Mouse (Mus musculus) R1 (cell line): ENCODE data around the gene Pip4k2b.
A peak's percentile ranks its signal among the peaks of the same experiment; 100 is the strongest.
"Not testable (repeated sequence)": the region's sequence is repeated elsewhere in the genome, so short reads cannot be mapped to it uniquely, and the experiment has no call there.

Experiments used
- DNase-seq: peaks from one replicate; pipeline ENCODE4 v3.0.0-alpha.2; 2018; ENCODE audit warnings: low read depth, low spot score

Pip4k2b gene

DNA sequence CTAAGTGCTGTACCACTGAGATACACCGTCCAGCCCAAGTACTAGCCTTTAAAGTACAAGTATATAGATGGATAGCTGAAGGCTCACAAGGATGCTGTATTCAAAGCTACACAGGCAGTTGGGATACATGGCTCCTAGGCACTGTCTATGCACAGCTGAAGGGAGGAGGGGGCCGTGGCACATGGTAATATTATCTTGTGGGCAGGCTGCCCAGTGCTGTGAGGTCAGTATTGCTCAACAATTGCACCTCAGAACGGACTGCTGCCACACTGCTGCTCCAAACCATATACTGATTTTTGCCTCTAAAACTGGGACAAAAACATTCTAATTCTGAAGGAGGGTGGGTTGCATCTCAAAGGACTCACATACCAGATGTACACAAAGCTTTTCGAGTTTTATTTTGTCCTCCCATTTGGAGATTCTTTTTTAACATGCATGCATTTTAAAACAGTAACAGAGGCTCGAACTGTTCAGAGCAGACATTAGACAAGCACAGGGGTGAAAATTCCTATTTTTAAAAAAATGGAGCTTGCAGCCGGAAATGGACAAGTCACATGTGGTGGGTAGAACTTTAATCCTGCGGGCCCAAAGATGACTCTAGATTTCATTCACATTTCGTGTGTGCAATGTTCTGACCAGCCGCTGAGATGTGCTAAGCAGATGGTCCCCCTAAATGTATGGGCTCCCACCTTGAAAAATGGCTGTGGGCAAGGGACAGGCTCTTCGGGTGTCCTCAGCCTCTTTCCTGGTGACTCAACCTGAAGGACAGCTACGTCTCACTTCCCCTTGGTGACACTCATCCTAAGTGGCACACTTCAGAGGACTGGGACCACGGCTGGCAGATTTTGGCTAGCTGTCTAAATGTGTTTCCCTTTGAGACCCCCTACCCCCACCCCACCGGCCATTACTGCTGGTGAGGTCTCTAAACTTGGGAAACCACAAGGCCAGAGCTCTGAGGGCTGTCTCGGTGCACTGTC, 29.4 kb downstream of the Pip4k2b start:
- DNase-seq, result no peak

DNA sequence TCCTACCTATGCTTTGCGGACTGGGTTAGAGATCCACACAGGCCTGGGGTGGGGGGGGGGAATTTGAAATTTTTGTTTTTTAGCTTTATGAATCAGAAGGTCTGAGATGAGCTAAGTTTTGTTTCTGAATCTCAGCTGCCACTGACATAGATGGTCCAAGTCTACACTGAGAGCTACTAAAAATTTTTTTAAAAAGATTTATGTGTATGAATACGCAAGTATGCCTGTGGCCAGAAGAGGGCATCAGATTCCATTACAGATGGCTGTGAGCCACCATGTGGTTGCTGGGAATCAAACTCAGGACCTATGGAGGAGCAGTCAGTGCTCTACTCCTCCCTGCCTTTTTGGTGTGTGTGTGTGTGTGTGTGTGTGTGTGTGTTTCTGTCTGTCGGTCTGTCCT, 30.1 kb downstream of the Pip4k2b start:
- peak; percentile 60 for DNase-seq

DNA sequence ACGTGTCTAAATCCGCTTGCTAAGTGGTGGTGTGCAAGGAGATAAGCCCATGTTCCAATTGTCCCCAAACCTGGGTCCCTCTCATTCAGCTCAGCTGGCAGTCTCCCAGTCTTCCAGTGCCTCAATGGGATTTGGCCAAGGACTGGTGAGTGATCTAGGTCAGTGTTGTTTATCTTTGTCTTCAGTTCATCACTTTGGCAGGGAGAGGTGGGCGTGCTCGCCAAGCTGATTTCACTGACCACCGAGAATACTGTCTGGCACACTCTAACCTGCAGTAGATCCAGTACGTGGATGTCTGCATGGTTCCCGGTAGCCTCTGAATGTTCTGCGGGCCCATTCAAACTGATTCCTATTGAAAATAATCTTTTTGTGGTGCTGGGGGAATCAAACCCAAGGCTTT, 30.6 kb downstream of the Pip4k2b start:
- DNase-seq, result no peak

DNA sequence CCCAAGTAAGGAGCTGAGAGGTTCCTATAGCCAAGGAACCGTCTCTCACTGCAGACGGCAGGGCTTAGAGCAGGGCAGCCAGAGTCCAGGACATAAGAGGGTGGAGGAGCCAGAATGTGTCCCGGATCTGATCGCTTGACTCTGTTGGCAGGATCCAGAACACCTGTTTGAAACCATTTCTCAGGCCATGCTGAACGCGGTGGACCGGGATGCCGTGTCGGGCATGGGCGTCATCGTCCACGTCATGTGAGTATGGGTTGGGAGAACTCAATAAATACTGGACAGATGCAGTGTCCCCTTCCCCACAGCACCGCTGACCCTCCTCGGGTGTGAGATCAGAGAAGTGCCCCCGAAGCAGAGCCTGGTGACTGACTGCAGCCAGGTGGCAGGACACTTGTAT, 32.2 kb downstream of the Pip4k2b start:
- DNase-seq, result no peak

DNA sequence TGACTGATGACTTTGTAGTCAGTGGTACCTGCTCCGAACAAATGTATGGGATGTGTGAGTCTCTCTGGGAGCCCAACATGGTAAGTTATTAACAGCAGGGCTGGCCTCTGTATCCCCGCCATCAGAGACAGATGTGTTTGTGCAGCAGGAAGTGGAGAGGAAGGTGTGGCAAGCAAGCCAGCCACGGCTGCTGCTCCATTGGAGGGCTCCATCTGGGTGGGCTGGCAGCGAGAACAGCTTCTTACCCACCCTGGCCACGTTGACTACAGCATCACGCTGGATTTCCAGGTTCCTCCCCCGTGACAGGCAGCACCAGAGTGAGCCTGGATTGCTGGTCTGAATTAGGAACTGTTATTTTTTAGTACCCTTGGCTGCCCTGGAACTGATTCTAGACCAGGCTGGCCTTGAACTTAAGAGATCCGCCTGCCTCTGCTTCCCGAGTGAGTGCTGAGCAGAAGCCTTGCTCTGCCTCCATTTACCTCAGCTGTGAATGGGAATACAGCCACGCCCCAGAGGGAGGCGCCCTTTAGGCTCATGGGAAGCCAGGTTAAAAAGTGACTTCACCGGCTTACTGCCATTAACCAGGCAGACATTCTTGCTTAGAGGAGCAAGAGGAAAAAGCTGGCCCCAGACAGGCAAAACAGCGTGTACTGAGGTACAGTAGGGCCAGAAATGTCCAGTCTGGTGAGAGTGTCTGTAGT, 33.2 kb downstream of the Pip4k2b start:
- peak; percentile 79 for DNase-seq

DNA sequence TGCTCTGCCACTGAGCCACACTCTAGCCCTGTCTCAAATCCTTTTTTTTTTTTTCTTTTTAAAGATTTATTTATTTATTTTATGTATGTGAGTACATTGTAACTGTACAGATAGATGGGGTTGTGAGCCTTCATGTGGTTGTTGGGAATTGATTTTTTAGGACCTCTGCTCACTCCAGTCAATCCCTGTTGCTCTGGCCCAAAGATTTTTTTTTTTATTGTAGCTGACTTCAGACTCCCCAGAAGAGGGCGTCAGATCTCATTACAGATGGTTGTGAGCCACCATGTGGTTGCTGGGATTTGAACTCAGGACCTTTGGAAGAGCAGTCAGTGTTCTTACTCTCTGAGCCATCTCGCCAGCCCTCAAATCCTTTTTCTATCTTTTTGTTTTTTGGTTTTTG, 34.4 kb downstream of the Pip4k2b start:
- not testable (repeated sequence) for DNase-seq

DNA sequence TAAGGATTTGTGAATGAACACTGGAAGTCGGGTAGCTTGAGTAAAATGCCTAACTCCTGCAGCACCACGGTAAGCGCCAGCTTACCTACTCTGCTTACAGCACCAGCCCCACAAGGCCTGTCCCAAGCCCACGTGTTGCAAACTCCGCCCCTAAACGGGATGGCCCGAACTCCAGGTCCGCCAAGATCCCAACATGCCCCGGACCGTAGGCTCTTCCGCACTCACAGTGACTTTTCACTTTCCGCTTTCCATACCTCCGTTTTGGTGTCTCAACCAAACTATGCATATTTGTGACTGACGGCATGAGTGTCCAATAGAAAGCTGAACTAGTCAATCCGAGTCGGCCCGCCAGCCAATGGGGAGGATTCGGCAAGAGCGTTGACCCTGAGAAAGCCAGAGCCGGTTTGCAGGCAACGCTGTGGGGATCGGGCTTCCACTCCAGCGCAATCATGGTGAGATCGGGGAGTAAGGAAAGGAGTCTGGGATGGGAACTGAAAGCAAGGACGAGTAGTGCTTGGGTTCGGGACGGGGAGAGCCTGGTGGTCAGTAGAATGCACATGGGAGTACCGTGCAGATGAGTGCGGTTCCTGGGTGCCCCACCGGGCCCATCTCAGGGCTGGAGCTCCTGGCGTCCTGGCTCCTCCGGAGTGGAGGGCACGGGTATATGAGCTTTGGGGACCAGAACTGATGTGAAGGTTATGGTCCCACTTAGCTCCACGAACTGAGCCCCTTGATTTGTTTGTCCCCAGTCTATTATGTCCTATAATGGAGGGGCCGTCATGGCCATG, 41.3 kb downstream of the Pip4k2b start, which contains the start of gene Psmb3:
TSS of gene Psmb3 (plus strand) at position 361 of the 788 bp plus-strand sequence.
- peak; percentile 100 for DNase-seq

DNA sequence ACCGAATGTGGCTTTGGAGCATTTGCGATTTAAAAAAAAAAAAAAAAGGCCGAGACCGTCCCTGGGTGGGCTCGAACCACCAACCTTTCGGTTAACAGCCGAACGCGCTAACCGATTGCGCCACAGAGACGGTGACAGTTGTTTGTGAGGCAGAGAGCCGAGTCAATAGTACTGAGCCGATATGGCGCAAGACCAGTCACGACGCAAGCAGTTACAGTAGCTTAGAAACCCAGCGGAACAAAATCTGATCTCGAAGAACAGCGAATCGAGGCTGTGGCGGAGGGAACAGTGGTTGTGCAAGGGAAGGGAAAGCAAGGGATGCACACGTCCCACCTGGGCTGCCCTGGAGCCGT, 42.1 kb downstream of the Pip4k2b start:
- peak; percentile 71 for DNase-seq

DNA sequence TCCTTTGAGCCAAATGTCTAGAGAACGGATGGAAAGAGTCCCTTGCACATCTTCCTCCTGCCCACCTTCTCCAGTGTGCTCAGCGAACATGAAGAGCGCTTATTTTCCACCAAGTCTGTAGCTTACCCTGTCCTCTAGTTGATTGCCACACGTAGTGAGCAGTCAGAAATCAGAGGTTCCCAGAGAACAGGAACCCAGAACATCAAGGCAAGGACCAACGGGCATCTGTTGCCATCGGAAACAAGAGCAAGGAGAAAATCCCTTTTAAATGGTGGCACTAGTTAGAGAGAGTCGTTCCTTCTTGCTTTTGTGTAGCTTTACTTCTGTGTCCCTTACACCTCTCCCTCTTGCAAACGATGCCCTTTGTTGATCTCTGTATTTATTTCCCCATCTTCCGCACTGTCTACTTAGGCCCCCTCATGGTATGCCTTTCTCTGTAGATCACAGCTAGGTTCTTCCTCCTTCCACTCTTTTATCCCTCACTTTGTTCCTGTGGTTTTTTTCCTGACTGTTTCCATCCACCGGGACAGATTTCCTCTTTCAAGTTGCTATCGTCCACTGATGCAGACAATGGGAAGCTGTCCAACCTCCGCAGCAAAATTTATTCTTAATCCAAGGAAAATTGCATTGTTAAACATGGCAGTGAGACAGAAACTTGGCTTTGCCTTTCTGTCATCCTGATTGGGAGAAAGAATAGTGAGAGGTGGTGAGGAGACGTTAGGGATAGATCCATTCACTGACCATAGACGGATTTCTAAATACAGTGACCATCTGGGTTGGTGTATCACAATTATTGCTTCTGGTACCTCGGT, 42.7 kb downstream of the Pip4k2b start:
- no peak for DNase-seq

DNA sequence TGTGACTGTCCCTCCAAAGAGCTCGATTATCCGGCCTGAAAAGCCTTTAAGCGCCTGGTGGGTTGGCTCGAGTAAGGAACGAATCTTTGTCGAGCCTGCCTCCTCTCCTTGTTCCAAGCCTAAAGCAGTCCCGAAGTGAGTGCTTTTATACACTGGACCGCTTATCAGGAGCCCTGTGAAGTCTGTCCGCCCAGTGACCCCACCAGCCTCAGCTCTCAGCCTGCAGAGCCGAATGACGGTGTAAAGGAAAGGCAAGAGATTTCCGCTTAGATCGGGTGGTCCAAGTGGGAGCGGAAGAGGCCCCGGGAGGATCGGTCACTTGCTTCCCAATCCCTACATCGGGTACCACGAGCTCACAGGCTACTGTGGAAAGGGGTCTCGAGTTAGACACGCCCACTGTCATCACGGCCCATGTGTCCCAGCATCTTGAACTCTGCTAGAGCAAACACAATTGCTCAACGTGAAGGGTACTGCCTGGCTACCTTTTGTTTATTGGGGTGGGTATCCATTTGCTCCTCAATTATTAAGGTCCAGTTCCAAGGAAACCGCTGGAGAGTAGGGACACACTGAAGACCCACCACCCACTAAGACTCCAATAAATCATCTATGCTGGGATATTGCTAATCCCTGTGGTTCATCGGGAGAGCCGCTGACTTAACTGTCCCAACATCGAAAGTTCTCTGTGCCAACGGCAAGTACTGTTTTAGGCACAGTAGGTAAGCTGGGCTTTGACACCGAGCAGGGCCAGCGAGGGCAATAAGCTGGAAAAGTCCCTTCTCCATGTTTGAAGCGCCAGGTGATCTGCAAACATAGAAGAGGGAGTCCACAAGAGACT, 43.5 kb downstream of the Pip4k2b start:
- DNase-seq, result no peak

DNA sequence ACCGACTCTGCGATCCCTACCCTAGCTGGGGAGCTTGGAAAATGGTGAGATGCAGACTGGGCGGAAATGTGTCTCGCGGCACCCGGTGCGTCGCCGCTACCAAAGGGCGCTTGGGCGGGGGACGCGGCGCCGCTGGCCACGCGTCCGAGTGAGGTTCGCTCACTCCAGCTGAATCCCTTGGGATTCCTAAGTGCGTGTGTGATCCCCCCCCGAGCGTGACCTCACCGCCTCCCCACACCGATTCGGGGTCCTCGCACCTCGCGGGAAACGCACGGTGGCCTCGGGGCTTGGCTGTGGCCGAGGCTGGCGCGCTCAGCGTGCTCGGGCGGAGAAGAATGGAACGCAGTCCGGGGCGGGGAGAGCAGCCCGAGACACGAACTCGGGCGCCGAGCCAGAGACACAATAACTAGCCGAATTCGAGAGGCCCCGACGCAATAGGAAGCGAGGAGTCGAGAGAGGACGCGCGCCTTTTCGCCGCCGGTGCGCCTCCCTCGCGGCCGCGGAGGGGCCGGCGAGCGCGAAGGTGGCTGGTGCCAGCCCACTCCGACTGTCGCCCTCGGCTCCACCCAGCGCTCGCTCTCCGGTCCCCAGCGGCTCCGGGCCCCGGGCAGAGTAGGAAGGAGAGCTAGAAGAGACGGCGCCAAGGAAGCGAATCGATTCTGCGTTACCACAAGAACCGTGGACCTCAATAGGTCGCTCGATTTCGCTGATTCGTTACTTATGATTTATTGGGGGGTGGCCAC, 44.3 kb downstream of the Pip4k2b start, which contains the start of gene Pcgf2:
TSS of gene Pcgf2 (minus strand) at position 495 of the 743 bp plus-strand sequence.
- DNase-seq, result no peak

DNA sequence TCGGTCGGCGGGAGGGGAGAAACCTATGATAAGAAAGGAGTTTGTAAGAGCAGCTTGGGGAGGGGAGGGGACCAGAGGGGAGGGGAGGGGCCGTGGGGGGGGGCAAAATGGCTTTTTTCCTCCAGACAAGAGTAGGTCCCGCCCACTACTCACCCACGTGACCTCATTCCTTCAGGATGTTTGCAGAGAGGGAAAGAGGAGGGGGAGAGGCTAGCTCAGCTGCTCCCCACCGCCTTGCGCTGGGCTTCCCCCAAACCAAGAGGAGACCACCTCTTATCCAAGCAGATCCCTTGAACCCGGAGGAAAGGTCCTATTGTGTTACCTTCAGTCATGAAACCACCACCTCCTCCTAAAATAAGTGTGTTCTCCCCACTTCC, 44.9 kb downstream of the Pip4k2b start:
- peak; percentile 98 for DNase-seq

DNA sequence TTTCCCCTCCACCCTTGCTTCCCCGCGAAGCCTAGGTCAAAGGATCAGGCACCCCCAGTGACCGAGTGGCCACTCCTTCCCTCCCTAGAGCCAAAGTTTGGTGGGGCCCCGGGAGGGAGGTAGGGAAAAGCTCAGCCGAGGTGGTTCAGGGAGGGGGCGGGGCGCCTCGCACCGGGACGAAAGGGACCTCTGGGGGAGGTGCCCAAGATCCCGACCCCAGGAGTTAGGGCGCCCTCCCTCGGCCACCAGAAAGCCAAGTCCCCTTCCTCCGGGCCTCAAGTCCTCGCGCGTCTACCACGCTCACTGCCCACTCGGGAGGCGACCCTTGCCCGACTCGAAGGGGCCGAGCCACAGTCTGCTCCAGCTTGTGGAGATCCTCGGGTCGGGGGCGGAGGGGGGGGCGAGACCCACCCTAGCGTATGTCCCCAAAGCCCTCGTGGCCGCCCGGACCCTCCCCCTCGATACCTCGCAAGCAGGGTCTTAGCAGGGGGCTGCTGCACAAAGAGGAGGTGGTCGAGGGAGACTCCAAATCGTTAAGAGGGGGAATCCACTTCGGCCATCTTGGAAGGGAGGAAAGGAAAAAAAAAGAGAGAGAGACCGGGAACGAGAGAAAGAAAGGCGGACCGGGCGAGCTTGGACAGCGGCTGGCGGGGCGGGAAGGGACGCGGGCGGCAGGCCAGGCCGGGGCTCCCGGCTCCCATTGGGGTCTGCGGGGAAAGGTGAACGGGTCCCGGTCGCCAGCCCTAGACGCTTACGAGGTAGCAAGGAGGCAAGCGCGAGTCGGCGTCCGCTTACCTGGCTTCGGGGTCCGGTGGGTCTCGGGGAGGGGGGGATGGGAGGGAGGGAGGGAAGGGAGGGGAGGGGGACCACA, 45.5 kb downstream of the Pip4k2b start:
- peak; percentile 90 for DNase-seq

DNA sequence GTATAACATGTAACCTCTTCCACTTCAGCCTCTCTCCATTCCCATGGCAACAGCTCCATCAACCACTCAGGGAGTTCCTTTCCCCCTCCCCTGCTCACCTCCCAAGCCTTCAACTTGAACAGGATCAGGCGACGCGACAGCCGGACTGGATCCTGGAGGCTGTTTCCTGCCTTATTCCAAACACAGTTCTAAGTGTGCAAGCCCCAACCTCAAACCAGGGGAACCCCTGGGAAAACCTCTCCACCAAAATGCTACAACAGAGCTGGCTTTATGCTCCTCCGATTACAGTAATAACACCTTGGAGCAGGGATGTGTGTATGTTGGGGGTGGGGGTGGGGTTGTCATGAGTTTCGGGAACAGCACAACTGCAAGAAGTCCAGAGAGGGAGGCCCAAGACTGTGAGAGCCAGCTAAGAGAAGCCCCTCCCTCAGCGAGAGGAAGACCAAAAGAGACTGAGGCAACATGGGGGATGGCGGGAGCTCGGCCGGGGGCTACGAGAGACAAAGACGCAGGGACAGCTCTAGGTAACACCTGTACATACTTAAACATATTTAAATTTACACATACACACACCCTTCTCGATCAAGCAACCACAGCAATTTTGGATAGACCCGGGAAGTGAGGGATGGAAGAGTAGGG, 46.5 kb downstream of the Pip4k2b start:
- peak; percentile 81 for DNase-seq

DNA sequence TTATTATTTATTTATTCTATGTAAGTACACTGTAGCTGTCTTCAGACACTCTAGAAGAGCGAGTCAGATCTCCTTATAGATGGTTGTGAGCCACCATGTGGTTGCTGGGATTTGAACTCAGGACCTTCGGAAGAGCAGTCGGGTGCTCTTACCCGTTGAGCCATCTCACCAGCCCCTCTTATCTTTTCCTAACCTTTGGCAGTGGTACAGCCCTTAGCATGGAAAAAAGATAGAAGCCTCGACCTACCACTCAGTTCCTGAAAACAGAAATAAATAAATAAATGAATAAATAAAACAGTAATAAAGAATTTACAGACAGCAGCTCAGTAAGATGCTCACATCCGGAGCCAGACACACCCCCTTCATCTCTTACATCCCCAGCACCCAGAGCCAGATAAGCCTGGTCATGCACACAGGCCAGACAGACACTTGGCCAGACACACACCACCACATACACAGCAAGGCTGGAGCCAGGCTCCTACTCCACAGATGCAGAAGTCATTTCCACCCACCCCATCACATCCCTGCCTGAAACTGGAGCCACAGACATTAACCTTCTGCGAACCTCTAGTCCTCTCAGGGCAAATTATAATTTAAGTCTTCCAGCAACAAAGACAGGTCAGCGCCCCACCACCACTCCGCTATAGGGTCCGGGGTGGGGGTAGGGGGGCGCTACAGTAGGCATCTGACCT, 47.2 kb downstream of the Pip4k2b start:
- no peak for DNase-seq

DNA sequence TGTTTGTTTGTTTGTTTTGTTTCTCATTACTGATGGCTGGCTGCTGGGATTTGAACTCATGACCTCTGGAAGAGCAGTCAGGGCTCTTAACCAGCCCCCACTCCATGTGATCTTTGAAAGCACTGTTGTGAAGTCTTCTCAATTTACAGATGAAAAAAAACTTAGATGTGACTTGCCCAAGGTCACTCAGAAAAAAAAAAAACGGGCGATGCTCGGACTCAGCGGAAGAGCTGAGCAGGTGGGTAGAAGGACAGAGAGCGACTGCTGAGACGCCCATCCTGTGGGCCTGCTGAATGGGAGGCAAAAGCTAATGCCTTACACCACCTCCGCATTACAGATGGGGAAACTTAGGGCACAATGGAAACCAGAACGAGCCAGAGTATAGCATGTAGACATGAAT, 47.8 kb downstream of the Pip4k2b start:
- peak; percentile 83 for DNase-seq

DNA sequence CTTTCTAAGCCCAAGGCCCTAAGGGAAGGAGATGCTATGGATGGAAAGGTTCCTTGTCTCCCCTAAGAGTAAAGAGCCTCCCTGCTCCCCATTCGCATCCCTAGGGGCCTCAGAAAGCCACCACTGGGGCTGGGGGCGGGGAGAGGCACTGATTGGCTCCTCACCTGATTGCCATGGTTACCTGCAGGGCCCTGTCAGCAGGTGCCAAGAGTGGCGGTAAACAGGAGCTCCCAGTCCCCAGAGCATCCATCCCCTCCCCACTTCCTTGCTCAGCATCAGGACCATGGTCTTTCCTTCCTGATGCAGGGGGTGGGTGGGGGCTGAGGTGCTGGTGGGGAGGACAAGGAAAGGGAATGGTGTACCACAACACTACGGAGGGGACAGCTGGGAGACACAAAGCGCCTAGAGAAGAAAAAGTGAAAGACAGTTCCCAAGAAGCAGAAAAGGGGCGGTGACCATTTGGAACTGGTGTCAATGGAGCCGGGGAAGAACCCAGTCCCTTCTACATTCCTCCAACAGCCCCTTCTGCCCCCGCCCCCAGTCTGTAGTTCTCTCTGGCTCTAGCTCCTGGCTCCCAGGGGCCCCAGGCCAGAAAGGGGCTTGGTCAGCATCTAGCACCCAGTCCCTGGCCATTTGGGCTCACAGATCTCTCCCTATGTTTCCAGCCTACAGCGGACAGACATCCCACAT, 48.6 kb downstream of the Pip4k2b start:
- peak; percentile 72 for DNase-seq
